Mouse (Mus musculus): Measurements from ENCODE around the gene Mbd5.

The Mbd5 gene

GRCm38 (mm10) chr2:49333594-49333993 lies 384.3 kb downstream of the Mbd5 start:
- in situ Hi-C loops (cut with MboI; ENCODE audit: unreplicated experiment in 2 of 2) = no loop called here

- in situ Hi-C loops (cut with MboI; ENCODE audit: unreplicated experiment in 2 of 2) = no loop called here
Observed at GRCm38 (mm10) chr2:49335267-49335666, 386.0 kb downstream of the Mbd5 start.

GRCm38 (mm10) chr2:49344287-49344686 lies 395.0 kb downstream of the Mbd5 start:
- in situ Hi-C loops (cut with MboI; ENCODE audit: unreplicated experiment in 2 of 2) = no loop called here

GRCm38 (mm10) chr2:49345786-49346185 lies 396.5 kb downstream of the Mbd5 start:
- in situ Hi-C loops (cut with MboI; ENCODE audit: unreplicated experiment in 2 of 2) = no loop called here

- in situ Hi-C loops (cut with MboI; ENCODE audit: unreplicated experiment in 2 of 2) = loop anchor here in 1 of 2 experiments (25.0 kb wide), 1 partner anchor 1863 kb away; no protein-coding TSS in a partner anchor
Observed at GRCm38 (mm10) chr2:49349813-49350212, 400.5 kb downstream of the Mbd5 start.

GRCm38 (mm10) chr2:49350852-49351251 lies 401.5 kb downstream of the Mbd5 start:
- in situ Hi-C loops (cut with MboI; ENCODE audit: unreplicated experiment in 2 of 2) = loop anchor here in 1 of 2 experiments (25.0 kb wide), 1 partner anchor 1864 kb away; no protein-coding TSS in a partner anchor

GRCm38 (mm10) chr2:49354066-49354465 lies 404.8 kb downstream of the Mbd5 start:
- in situ Hi-C loops (cut with MboI; ENCODE audit: unreplicated experiment in 2 of 2) = loop anchor here in 1 of 2 experiments (25.0 kb wide), 1 partner anchor 1867 kb away; no protein-coding TSS in a partner anchor

- in situ Hi-C loops (cut with MboI; ENCODE audit: unreplicated experiment in 2 of 2) = loop anchor here (5.0 to 25.0 kb wide), 2 partner anchors 371 to 1869 kb away; no protein-coding TSS in a partner anchor
Observed at GRCm38 (mm10) chr2:49355867-49356266, 406.6 kb downstream of the Mbd5 start.

- in situ Hi-C loops (cut with MboI; ENCODE audit: unreplicated experiment in 2 of 2) = loop anchor here (5.0 to 25.0 kb wide), 2 partner anchors 369 to 1871 kb away; no protein-coding TSS in a partner anchor
Observed at GRCm38 (mm10) chr2:49358128-49358814, 409.0 kb downstream of the Mbd5 start.

- in situ Hi-C loops (cut with MboI; ENCODE audit: unreplicated experiment in 2 of 2) = loop anchor here (5.0 to 25.0 kb wide), 2 partner anchors 368 to 1872 kb away; no protein-coding TSS in a partner anchor
Observed at GRCm38 (mm10) chr2:49358839-49359520, 409.7 kb downstream of the Mbd5 start.

GRCm38 (mm10) chr2:49359706-49360105 lies 410.4 kb downstream of the Mbd5 start:
- in situ Hi-C loops (cut with MboI; ENCODE audit: unreplicated experiment in 2 of 2) = loop anchor here (5.0 to 25.0 kb wide), 2 partner anchors 368 to 1872 kb away; no protein-coding TSS in a partner anchor

GRCm38 (mm10) chr2:49364546-49364945 lies 415.2 kb downstream of the Mbd5 start:
- in situ Hi-C loops (cut with MboI; ENCODE audit: unreplicated experiment in 2 of 2) = loop anchor here in 1 of 2 experiments (25.0 kb wide), 1 partner anchor 1877 kb away; no protein-coding TSS in a partner anchor

- in situ Hi-C loops (cut with MboI; ENCODE audit: unreplicated experiment in 2 of 2) = loop anchor here in 1 of 2 experiments (25.0 kb wide), 1 partner anchor 1880 kb away; no protein-coding TSS in a partner anchor
Observed at GRCm38 (mm10) chr2:49366878-49367545, 417.7 kb downstream of the Mbd5 start.

GRCm38 (mm10) chr2:49367546-49367917 lies 418.2 kb downstream of the Mbd5 start:
- in situ Hi-C loops (cut with MboI; ENCODE audit: unreplicated experiment in 2 of 2) = loop anchor here in 1 of 2 experiments (25.0 kb wide), 1 partner anchor 1880 kb away; no protein-coding TSS in a partner anchor

- in situ Hi-C loops (cut with MboI; ENCODE audit: unreplicated experiment in 2 of 2) = loop anchor here (10.0 to 25.0 kb wide), 2 partner anchors 333 to 1884 kb away; no protein-coding TSS in a partner anchor
Observed at GRCm38 (mm10) chr2:49371632-49372031, 422.3 kb downstream of the Mbd5 start.

- in situ Hi-C loops (cut with MboI; ENCODE audit: unreplicated experiment in 2 of 2) = loop anchor here (10.0 to 25.0 kb wide), 2 partner anchors 332 to 1885 kb away; no protein-coding TSS in a partner anchor
Observed at GRCm38 (mm10) chr2:49372586-49372985, 423.3 kb downstream of the Mbd5 start.
